Mouse (Mus musculus) forebrain, embryonic 13.5 days (tissue): ENCODE data around the gene Sec16b. TPM values are rescaled to one million over a fixed set of nuclear protein-coding genes. Genes with fewer than 3 reads are reported as not detected.

ENCODE experiments used
- ATAC-seq: fragments of 200-750 bp; cut with Nextera tagmentation; 2 replicates; pipeline ENCODE4 v1.8.0; 2017
- H3K27ac ChIP-seq: fragments of 300-500 bp; sonication (generic); 2 replicates; pipeline ENCODE4 v1.5.1; 2015; ENCODE audit warnings: inconsistent platforms, mild to moderate bottlenecking, moderate library complexity
- H3K27me3 ChIP-seq: fragments of 300-500 bp; sonication (generic); 2 replicates; pipeline ENCODE4 v1.6.1; 2015; ENCODE audit warnings: mild to moderate bottlenecking, inconsistent platforms
- H3K36me3 ChIP-seq: fragments of 300-500 bp; sonication (generic); 2 replicates; pipeline ENCODE4 v1.6.1; 2015; ENCODE audit warnings: mild to moderate bottlenecking, inconsistent platforms; ENCODE audit not compliant: poor library complexity, severe bottlenecking
- H3K4me1 ChIP-seq: fragments of 300-500 bp; sonication (generic); 2 replicates; pipeline ENCODE4 v1.6.1; 2015; ENCODE audit warnings: inconsistent platforms
- H3K4me2 ChIP-seq: fragments of 300-500 bp; sonication (generic); 2 replicates; pipeline ENCODE4 v1.6.1; 2015; ENCODE audit warnings: inconsistent platforms, mild to moderate bottlenecking, moderate library complexity
- H3K4me3 ChIP-seq: fragments of 300-500 bp; sonication (generic); 2 replicates; pipeline ENCODE4 v1.5.1; 2015; ENCODE audit warnings: mild to moderate bottlenecking, inconsistent platforms
- H3K9ac ChIP-seq: fragments of 300-500 bp; sonication (generic); 2 replicates; pipeline ENCODE4 v1.6.1; 2015; ENCODE audit warnings: mild to moderate bottlenecking, inconsistent platforms
- H3K9me3 ChIP-seq: fragments of 300-500 bp; sonication (generic); replicated peaks from 2 replicates; pipeline ENCODE4 v1.6.1; 2016; ENCODE audit warnings: inconsistent platforms
- WGBS: fragments of 180-500 bp; shearing (Covaris S2); methylation state at CpG from one replicate; pipeline ENCODE4 v1.1.7; 2015; 5-methylcytosine and 5-hydroxymethylcytosine counted together
- polyA plus RNA-seq: library from polyadenylated mRNA; unstranded; fragments of >200 nt; fragmentation: Nextera tagmentation; extraction: Ambion mirVana; gene quantifications from 2 replicates; pipeline ENCODE4 v1.2.1, GENCODE M21; 2015

The Sec16b gene
- polyA plus RNA-seq, 1 experiment from 2014 or later, result 0.23 TPM

DNA sequence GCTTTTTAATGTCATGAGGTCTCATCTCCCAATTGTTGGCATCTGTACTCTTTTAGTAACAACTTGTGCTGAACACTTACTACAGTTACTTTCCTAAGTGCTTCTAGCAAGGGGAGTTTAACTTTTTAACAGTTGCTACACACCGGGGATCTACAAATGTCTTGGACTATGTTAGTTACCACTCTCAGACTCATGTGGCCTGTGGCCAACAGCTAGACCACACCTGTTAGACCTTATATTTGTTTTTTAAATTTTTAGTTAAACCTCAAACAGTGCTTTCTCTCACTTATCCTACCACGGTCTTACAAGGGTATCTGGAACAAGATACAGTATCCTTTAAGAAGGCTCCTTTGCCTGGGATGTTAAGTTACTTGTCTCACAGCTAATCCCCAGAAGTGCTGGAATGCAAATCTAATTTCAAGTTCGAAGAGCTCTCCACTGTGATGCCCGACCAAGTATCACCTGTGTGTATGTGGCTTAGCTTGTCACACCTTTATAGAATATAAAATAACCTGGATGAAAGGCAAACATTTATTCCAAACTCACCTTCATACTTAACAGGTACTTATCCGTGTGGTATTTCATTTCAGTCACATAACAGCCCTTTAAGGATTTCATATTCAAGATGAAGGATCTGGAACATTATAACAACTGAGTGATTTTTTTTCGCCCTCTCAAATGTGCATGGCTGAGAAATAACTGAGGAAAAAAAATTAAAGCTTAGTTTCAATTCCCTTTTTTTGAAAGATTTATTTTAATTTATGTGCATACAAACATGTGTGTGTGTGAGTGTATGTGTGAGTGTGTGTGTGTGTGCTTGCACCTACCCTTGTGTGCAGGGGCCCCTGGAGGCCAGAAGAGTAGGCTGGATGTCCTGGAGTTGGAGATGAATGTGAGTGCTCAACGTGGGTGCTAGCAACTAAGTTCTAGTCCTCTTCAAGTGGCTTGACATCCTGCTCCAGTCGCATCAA is 10.6 kb downstream of the Sec16b start:
- 86% methylated on average over 8 of the region's 8 CpGs for WGBS
- H3K9ac ChIP-seq, result no peak overlapping the region
- H3K36me3 ChIP-seq, result no peaks in the 10 kb centered on the region
- H3K27me3 ChIP-seq, result no peaks in the 10 kb centered on the region
- no peaks in the 10 kb centered on the region for H3K9me3 ChIP-seq
- H3K4me1 ChIP-seq, result peaks cover 32% of the 10 kb centered on the region
- no peak for ATAC-seq
- no peak overlapping the region for H3K4me2 ChIP-seq
- no peak overlapping the region for H3K27ac ChIP-seq
- H3K4me3 ChIP-seq, result no peak overlapping the region

DNA sequence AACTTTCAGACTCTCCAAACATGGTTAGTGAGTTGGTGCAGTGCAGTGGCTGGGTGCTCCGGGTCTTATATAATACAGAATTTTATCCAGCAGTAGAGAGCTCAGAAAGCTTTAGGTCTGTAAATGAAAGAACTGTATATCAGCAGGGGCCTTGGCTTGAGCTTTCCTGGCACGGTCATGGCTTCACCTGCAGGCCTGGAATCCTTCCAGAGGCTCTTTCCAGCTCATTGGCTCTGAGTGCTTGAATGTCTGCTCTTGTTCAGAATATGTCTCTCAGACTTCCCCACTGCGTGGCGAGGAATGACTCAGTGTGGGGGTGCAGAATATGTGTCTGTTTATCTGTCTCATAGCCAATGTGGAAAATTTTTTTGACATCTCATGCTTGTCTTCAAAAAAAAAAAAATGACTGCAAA is 11.6 kb downstream of the Sec16b start:
- WGBS, result 35% methylated on average over 4 of the region's 4 CpGs
- Histone ChIP-seq H3K27ac (no peak overlapping the region), H3K4me2 (no peak overlapping the region), H3K4me3 (no peak overlapping the region), H3K4me1 (peaks cover 26% of the 10 kb centered on the region), H3K27me3 (no peaks in the 10 kb centered on the region), H3K9me3 (no peaks in the 10 kb centered on the region), H3K9ac (0 out of 2 replicates have a peak overlapping the region, but pooled peaks have one; percentile 5), H3K36me3 (no peaks in the 10 kb centered on the region)
- ATAC-seq, result peak; percentile 77

DNA sequence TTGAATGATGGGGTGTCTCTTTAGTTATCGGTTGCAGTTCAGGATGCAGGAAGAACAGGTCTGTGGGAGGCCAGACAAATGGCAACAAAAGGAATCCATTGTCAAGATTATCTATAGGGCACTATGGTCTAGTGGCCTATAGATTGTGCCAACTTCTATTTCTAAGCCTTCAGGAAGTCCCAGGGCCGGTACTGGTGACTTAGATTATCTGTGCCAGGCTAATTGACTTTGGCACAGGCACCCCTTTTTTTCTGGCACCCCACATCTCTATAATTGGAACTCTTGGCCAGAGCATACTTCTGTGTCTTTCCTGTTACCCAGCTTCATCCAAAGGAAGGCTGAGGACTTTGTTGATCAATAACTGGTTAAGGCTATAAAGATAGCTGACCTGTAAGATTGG is 12.9 kb downstream of the Sec16b start:
- Histone ChIP-seq H3K27me3 (no peaks in the 10 kb centered on the region), H3K4me1 (peaks cover 23% of the 10 kb centered on the region), H3K9ac (no peak overlapping the region), H3K9me3 (no peaks in the 10 kb centered on the region), H3K36me3 (no peaks in the 10 kb centered on the region), H3K27ac (0 out of 2 replicates have a peak overlapping the region, but pooled peaks have one; percentile 40), H3K4me2 (no peak overlapping the region), H3K4me3 (no peak overlapping the region)
- 56% methylated on average over 2 of the region's 2 CpGs for WGBS
- peak; percentile 55; the same call in 1 of the 2 replicates for ATAC-seq

DNA sequence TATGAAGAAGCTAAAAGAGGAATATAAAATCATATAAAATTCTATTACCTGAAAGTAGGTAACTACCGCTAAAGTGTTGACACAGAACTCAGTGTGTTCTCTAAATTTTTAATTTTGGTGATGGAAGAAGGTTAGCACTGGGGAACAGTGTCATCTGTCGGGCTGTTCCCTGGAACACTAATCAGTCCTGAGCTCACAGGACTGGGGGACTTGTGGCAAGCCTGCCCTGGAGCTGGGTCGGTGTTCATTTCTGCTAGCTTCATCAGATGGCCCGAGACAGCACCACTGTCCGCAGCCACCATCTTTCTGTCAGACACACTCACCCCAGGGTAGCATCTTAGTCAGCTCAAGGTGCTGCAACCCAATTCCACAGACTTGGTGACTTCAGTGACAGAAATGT is 15.8 kb downstream of the Sec16b start:
- no peaks in the 10 kb centered on the region for H3K36me3 ChIP-seq
- H3K27me3 ChIP-seq, result no peaks in the 10 kb centered on the region
- H3K4me3 ChIP-seq, result no peak overlapping the region
- no peak overlapping the region for H3K9ac ChIP-seq
- H3K4me1 ChIP-seq, result peaks cover 22% of the 10 kb centered on the region
- WGBS, result 93% methylated on average over 5 of the region's 5 CpGs
- no peak overlapping the region for H3K4me2 ChIP-seq
- no peak for ATAC-seq
- no peak overlapping the region for H3K27ac ChIP-seq
- H3K9me3 ChIP-seq, result no peaks in the 10 kb centered on the region

GRCm38 (mm10) chr1:157524775-157525174 is 18.2 kb downstream of the Sec16b start:
- Histone ChIP-seq H3K36me3 (no peaks in the 10 kb centered on the region), H3K9me3 (no peaks in the 10 kb centered on the region), H3K4me2 (no peak overlapping the region), H3K4me1 (no peaks in the 10 kb centered on the region), H3K27ac (no peak overlapping the region), H3K27me3 (no peaks in the 10 kb centered on the region), H3K4me3 (no peak overlapping the region), H3K9ac (no peak overlapping the region)
- WGBS, result 90% methylated on average over 7 of the region's 7 CpGs
- no peak for ATAC-seq

GRCm38 (mm10) chr1:157525692-157526354 is 19.3 kb downstream of the Sec16b start:
- H3K36me3 ChIP-seq, result no peaks in the 10 kb centered on the region
- H3K27me3 ChIP-seq, result no peaks in the 10 kb centered on the region
- no peak overlapping the region for H3K9ac ChIP-seq
- no peaks in the 10 kb centered on the region for H3K4me1 ChIP-seq
- H3K27ac ChIP-seq, result no peak overlapping the region
- H3K4me2 ChIP-seq, result no peak overlapping the region
- no peak overlapping the region for H3K4me3 ChIP-seq
- no peaks in the 10 kb centered on the region for H3K9me3 ChIP-seq
- WGBS, result 92% methylated on average over 16 of the region's 16 CpGs
- no peak for ATAC-seq

GRCm38 (mm10) chr1:157526625-157527024 is 20.1 kb downstream of the Sec16b start:
- Histone ChIP-seq H3K36me3 (no peaks in the 10 kb centered on the region), H3K27me3 (no peaks in the 10 kb centered on the region), H3K4me1 (no peaks in the 10 kb centered on the region), H3K4me2 (no peak overlapping the region), H3K27ac (no peak overlapping the region), H3K9me3 (no peaks in the 10 kb centered on the region), H3K9ac (no peak overlapping the region), H3K4me3 (no peak overlapping the region)
- no peak for ATAC-seq
- 76% methylated on average over 5 of the region's 5 CpGs for WGBS

DNA sequence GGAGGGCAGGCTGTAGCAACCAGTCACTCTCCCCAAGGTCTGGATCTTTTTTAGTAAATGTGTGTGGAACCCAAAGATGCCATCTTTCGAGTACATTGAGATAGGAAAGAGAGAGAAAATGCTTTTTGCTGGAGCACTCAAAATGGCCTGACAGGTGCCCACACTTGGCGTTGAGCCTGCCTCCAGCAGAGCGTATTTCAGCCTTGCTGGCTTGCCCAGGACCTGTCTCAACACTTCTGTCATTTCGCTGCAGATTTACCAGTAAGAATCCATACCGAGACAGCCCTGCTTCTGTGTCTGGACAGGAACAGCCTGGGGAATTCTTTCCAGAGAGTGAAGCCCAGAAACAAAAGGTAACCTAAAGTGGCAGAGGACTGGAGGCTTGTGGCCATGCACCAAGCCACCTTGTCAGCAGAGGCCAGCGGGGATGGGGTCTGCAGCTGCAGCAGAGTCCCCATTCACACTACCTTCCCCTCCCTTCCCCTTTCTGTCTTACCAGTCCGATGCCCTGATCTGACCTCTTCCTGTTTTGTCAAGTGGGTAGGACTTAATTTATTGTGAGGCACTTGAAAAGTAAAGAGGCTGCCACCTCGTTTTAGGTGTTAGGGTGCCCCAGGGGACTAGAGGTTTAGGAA is 26.4 kb downstream of the Sec16b start:
- no peak overlapping the region for H3K9ac ChIP-seq
- 0 out of 2 replicates have a peak, but pooled peaks cover 3% of the 10 kb centered on the region for H3K4me1 ChIP-seq
- no peaks in the 10 kb centered on the region for H3K36me3 ChIP-seq
- H3K4me2 ChIP-seq, result no peak overlapping the region
- H3K27ac ChIP-seq, result no peak overlapping the region
- ATAC-seq, result no peak
- H3K4me3 ChIP-seq, result no peak overlapping the region
- H3K27me3 ChIP-seq, result no peaks in the 10 kb centered on the region
- no peaks in the 10 kb centered on the region for H3K9me3 ChIP-seq
- 47% methylated on average over 8 of the region's 8 CpGs for WGBS

- no peak for ATAC-seq
- 85% methylated on average over 1 of the region's 1 CpGs for WGBS
- Histone ChIP-seq H3K27ac (no peak overlapping the region), H3K9me3 (no peaks in the 10 kb centered on the region), H3K36me3 (no peaks in the 10 kb centered on the region), H3K27me3 (no peaks in the 10 kb centered on the region), H3K4me2 (no peak overlapping the region), H3K9ac (no peak overlapping the region), H3K4me1 (0 out of 2 replicates have a peak, but pooled peaks cover 3% of the 10 kb centered on the region), H3K4me3 (no peak overlapping the region)
These were observed 29.0 kb downstream of the Sec16b start for GRCm38 (mm10) chr1:157535571-157535970.

GRCm38 (mm10) chr1:157536471-157536870 is 29.9 kb downstream of the Sec16b start:
- WGBS, result 10% methylated on average over 6 of the region's 6 CpGs
- no peak overlapping the region for H3K9ac ChIP-seq
- no peaks in the 10 kb centered on the region for H3K9me3 ChIP-seq
- H3K4me1 ChIP-seq, result 0 out of 2 replicates have a peak, but pooled peaks cover 3% of the 10 kb centered on the region
- H3K4me2 ChIP-seq, result no peak overlapping the region
- peak; percentile 77 for ATAC-seq
- no peaks in the 10 kb centered on the region for H3K27me3 ChIP-seq
- no peak overlapping the region for H3K27ac ChIP-seq
- no peaks in the 10 kb centered on the region for H3K36me3 ChIP-seq
- no peak overlapping the region for H3K4me3 ChIP-seq

- H3K27me3 ChIP-seq, result no peaks in the 10 kb centered on the region
- H3K36me3 ChIP-seq, result no peaks in the 10 kb centered on the region
- no peak for ATAC-seq
- H3K4me1 ChIP-seq, result 0 out of 2 replicates have a peak, but pooled peaks cover 3% of the 10 kb centered on the region
- no peak overlapping the region for H3K4me2 ChIP-seq
- no peak overlapping the region for H3K4me3 ChIP-seq
- H3K27ac ChIP-seq, result no peak overlapping the region
- no peaks in the 10 kb centered on the region for H3K9me3 ChIP-seq
- 86% methylated on average over 5 of the region's 5 CpGs for WGBS
- no peak overlapping the region for H3K9ac ChIP-seq
These were observed 31.1 kb downstream of the Sec16b start for GRCm38 (mm10) chr1:157537636-157538035.

DNA sequence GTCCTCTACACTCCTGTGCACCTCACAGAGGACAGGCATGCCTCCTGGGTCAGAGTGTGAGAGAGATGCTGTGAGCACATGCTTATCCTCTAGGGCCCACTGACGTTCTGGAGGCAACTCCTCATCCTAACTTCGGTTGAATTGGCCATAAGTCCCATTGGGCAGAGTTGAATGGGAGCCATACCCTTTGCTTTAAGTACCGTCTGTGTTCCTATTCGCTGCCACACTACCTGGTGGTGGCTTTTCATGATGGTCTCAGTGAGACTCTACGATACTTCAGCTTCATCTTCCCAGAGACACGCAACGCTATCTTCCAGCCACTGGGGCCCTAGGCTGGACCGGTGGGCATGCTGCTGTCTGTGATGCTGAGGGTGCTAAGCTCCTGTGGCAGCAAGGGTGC is 38.5 kb downstream of the Sec16b start:
- Histone ChIP-seq H3K4me2 (no peak overlapping the region), H3K9me3 (no peaks in the 10 kb centered on the region), H3K27ac (no peak overlapping the region), H3K27me3 (no peaks in the 10 kb centered on the region), H3K9ac (no peak overlapping the region), H3K4me1 (no peaks in the 10 kb centered on the region), H3K4me3 (no peak overlapping the region), H3K36me3 (no peaks in the 10 kb centered on the region)
- WGBS, result 95% methylated on average over 8 of the region's 8 CpGs
- ATAC-seq, result no peak
